Mouse (Mus musculus): ENCODE measurements around the gene Zbtb17. TPM values are rescaled to one million over a fixed set of nuclear protein-coding genes. Genes with fewer than 3 reads are reported as not detected.
A peak's percentile ranks its signal among the peaks of the same experiment; 100 is the strongest.

Gene Zbtb17
- polyA plus RNA-seq, 1 experiment: 30.1 TPM

GRCm38 (mm10) chr4:141466289-141466795 is 21.9 kb downstream of the Zbtb17 start:
- Histone ChIP-seq H3ac (ENCODE audit: control insufficient read depth, insufficient read length) (no peak overlapping the region), H3K36me3 (ENCODE audit: control insufficient read depth, insufficient read depth) (peaks cover 6% of the 10 kb centered on the region), H3K27me3 (ENCODE audit: control insufficient read depth, insufficient read depth, insufficient read length) (no peaks in the 10 kb centered on the region), H3K79me2 (ENCODE audit: control insufficient read depth, insufficient read depth) (no peaks in the 10 kb centered on the region), H3K4me3 (no peak overlapping the region), H3K4me2 (ENCODE audit: low read depth) (no peak overlapping the region)
- peak; percentile 22 for TF ChIP-seq POLR2A (IDR thresholded peaks at IDR 0.05; ENCODE audit: insufficient read length, low read depth)
- TF ChIP-seq MYOG (IDR thresholded peaks at IDR 0.05; ENCODE audit: control insufficient read depth in 1 of 3, insufficient read depth in 1 of 3, insufficient read length in 2 of 3, low read depth in 2 of 3): peak in 2 of 3 experiments; percentile 90 to 95
- no peak for TF ChIP-seq REST (IDR thresholded peaks at IDR 0.05; ENCODE audit: insufficient read depth, insufficient read length)
- TF ChIP-seq SRF (IDR thresholded peaks at IDR 0.05; ENCODE audit: control insufficient read depth, insufficient read length, low read depth): no peak
- no peak for TF ChIP-seq TCF3 (IDR thresholded peaks at IDR 0.05; ENCODE audit: insufficient read length, low read depth)
- TF ChIP-seq MYOD1 (IDR thresholded peaks at IDR 0.05; ENCODE audit: control insufficient read depth in 1 of 3, insufficient read length in 2 of 3, low read depth in 2 of 3): peak in 2 of 3 experiments; percentile 70 to 77
- no peak for TF ChIP-seq CEBPB (IDR thresholded peaks at IDR 0.05; ENCODE audit: insufficient read depth, poor library complexity, severe bottlenecking)
- no peak for TF ChIP-seq USF1 (IDR thresholded peaks at IDR 0.05; ENCODE audit: low read depth)
- no peak for TF ChIP-seq POLR2AphosphoS2 (IDR thresholded peaks at IDR 0.05; ENCODE audit: insufficient read length, low read depth)

- no peak overlapping the region for H3K4me3 ChIP-seq
- H3K4me2 ChIP-seq (ENCODE audit: low read depth): no peak overlapping the region
- H3ac ChIP-seq (ENCODE audit: control insufficient read depth, insufficient read length): no peak overlapping the region
- H3K79me2 ChIP-seq (ENCODE audit: control insufficient read depth, insufficient read depth): no peaks in the 10 kb centered on the region
- H3K27me3 ChIP-seq (ENCODE audit: control insufficient read depth, insufficient read depth, insufficient read length): no peaks in the 10 kb centered on the region
- H3K36me3 ChIP-seq (ENCODE audit: control insufficient read depth, insufficient read depth): peaks cover 3% of the 10 kb centered on the region
- peak; percentile 24 for TF ChIP-seq POLR2AphosphoS2 (IDR thresholded peaks at IDR 0.05; ENCODE audit: insufficient read length, low read depth)
- TF ChIP-seq MYOG (IDR thresholded peaks at IDR 0.05; ENCODE audit: control insufficient read depth in 1 of 3, insufficient read depth in 1 of 3, insufficient read length in 2 of 3, low read depth in 2 of 3): peak in 2 of 3 experiments; percentile 17 to 19
- no peak for TF ChIP-seq MAX (IDR thresholded peaks at IDR 0.05; ENCODE audit: low read depth)
- TF ChIP-seq MYOD1 (IDR thresholded peaks at IDR 0.05; ENCODE audit: control insufficient read depth in 1 of 3, insufficient read length in 2 of 3, low read depth in 2 of 3): peak in 2 of 3 experiments; percentile 16 to 21
Observed at GRCm38 (mm10) chr4:141466844-141467580, 22.6 kb downstream of the Zbtb17 start.

GRCm38 (mm10) chr4:141467581-141467927 is 23.1 kb downstream of the Zbtb17 start:
- H3K27me3 ChIP-seq (ENCODE audit: control insufficient read depth, insufficient read depth, insufficient read length): no peaks in the 10 kb centered on the region
- no peaks in the 10 kb centered on the region for H3K79me2 ChIP-seq (ENCODE audit: control insufficient read depth, insufficient read depth)
- TF ChIP-seq TCF3 (IDR thresholded peaks at IDR 0.05; ENCODE audit: insufficient read length, low read depth): no peak
- TF ChIP-seq USF1 (IDR thresholded peaks at IDR 0.05; ENCODE audit: low read depth): no peak
- TF ChIP-seq POLR2AphosphoS2 (IDR thresholded peaks at IDR 0.05; ENCODE audit: insufficient read length, low read depth): no peak
- TF ChIP-seq CEBPB (IDR thresholded peaks at IDR 0.05; ENCODE audit: insufficient read depth, poor library complexity, severe bottlenecking): no peak
- H3ac ChIP-seq (ENCODE audit: control insufficient read depth, insufficient read length): no peak overlapping the region
- no peaks in the 10 kb centered on the region for H3K36me3 ChIP-seq (ENCODE audit: control insufficient read depth, insufficient read depth)
- H3K4me3 ChIP-seq: no peak overlapping the region
- no peak overlapping the region for H3K4me2 ChIP-seq (ENCODE audit: low read depth)

- H3K79me2 ChIP-seq (ENCODE audit: control insufficient read depth, insufficient read depth): no peaks in the 10 kb centered on the region
- no peak overlapping the region for H3ac ChIP-seq (ENCODE audit: control insufficient read depth, insufficient read length)
- H3K4me2 ChIP-seq (ENCODE audit: low read depth): no peak overlapping the region
- no peak overlapping the region for H3K4me3 ChIP-seq
- H3K36me3 ChIP-seq (ENCODE audit: control insufficient read depth, insufficient read depth): no peaks in the 10 kb centered on the region
- H3K27me3 ChIP-seq (ENCODE audit: control insufficient read depth, insufficient read depth, insufficient read length): no peaks in the 10 kb centered on the region
- TF ChIP-seq MYOD1 (IDR thresholded peaks at IDR 0.05; ENCODE audit: control insufficient read depth in 1 of 3, insufficient read length in 2 of 3, low read depth in 2 of 3): no peak
- no peak for TF ChIP-seq POLR2A (IDR thresholded peaks at IDR 0.05; ENCODE audit: insufficient read length, low read depth)
- no peak for TF ChIP-seq TCF3 (IDR thresholded peaks at IDR 0.05; ENCODE audit: insufficient read length, low read depth)
Observed at GRCm38 (mm10) chr4:141468576-141468975, 24.1 kb downstream of the Zbtb17 start.

GRCm38 (mm10) chr4:141469343-141469742 is 24.9 kb downstream of the Zbtb17 start:
- Histone ChIP-seq H3K4me3 (no peak overlapping the region), H3ac (ENCODE audit: control insufficient read depth, insufficient read length) (no peak overlapping the region), H3K27me3 (ENCODE audit: control insufficient read depth, insufficient read depth, insufficient read length) (no peaks in the 10 kb centered on the region), H3K36me3 (ENCODE audit: control insufficient read depth, insufficient read depth) (no peaks in the 10 kb centered on the region), H3K4me2 (ENCODE audit: low read depth) (no peak overlapping the region), H3K79me2 (ENCODE audit: control insufficient read depth, insufficient read depth) (no peaks in the 10 kb centered on the region)
- TF ChIP-seq MYOD1 (IDR thresholded peaks at IDR 0.05; ENCODE audit: control insufficient read depth in 1 of 3, insufficient read length in 2 of 3, low read depth in 2 of 3) (no peak), POLR2AphosphoS2 (IDR thresholded peaks at IDR 0.05; ENCODE audit: insufficient read length, low read depth) (peak; percentile 56), E2F4 (IDR thresholded peaks at IDR 0.05; ENCODE audit: insufficient read depth) (no peak), REST (IDR thresholded peaks at IDR 0.05; ENCODE audit: insufficient read depth, insufficient read length) (no peak), MYOG (IDR thresholded peaks at IDR 0.05; ENCODE audit: control insufficient read depth in 1 of 3, insufficient read depth in 1 of 3, insufficient read length in 2 of 3, low read depth in 2 of 3) (no peak), USF1 (IDR thresholded peaks at IDR 0.05; ENCODE audit: low read depth) (no peak), CEBPB (IDR thresholded peaks at IDR 0.05; ENCODE audit: insufficient read depth, poor library complexity, severe bottlenecking) (no peak), SRF (IDR thresholded peaks at IDR 0.05; ENCODE audit: control insufficient read depth, insufficient read length, low read depth) (no peak), POLR2A (IDR thresholded peaks at IDR 0.05; ENCODE audit: insufficient read length, low read depth) (peak; percentile 8), MAX (IDR thresholded peaks at IDR 0.05; ENCODE audit: low read depth) (no peak), TCF3 (IDR thresholded peaks at IDR 0.05; ENCODE audit: insufficient read length, low read depth) (no peak)
